Comparison of ENCODE assay signal across 8 mouse cellular contexts in genomic region chr1:42695578-42695915, GRCm38 (mm10). TPM values are rescaled to one million over a fixed set of nuclear protein-coding genes. Genes with fewer than 3 reads are reported as not detected.
DNase-seq lines count a peak whose midpoint lies in the region; ATAC-seq lines count a peak whose summit lies in the region.

Pou3f3 (plus strand) TSS chr1:42695768.

- H3K27ac ChIP-seq in forebrain, embryonic 10.5 days = peak within 1 kb of the TSS; percentile 99
- peak within 1 kb of the TSS; percentile 99 for H3K27ac ChIP-seq in hindbrain, embryonic 13.5 days
- H3K27ac ChIP-seq in lung, embryonic 16.5 days (ENCODE audit: low read length) = no peak within 1 kb of the TSS

- WGBS in forebrain, embryonic 10.5 days = 0% methylated on average over 21 of the region's 21 CpGs
- WGBS in hindbrain, embryonic 13.5 days = under 1% methylated on average over 19 of the region's 21 CpGs
- WGBS in lung, embryonic 16.5 days = 0% methylated on average over 21 of the region's 21 CpGs

- peaks cover 50% of the 10 kb centered on the region for H3K4me1 ChIP-seq in megakaryocyte, embryonic 14.5 days
- peaks cover 52% of the 10 kb centered on the region for H3K4me1 ChIP-seq in forebrain, embryonic 10.5 days
- peaks cover 14% of the 10 kb centered on the region for H3K4me1 ChIP-seq in hindbrain, embryonic 13.5 days (replicated peaks)
- peaks cover 39% of the 10 kb centered on the region for H3K4me1 ChIP-seq in lung, embryonic 16.5 days (replicated peaks; ENCODE audit: control insufficient read depth, insufficient read depth, low read length)

- peak; percentile 98 for DNase-seq in forebrain, embryonic 10.5 days (ENCODE audit: extremely low spot score, low spot score)
- peak; percentile 95 to 99 for DNase-seq in layer of hippocampus, postnatal 14 days (ENCODE audit: low spot score in 2 of 2)
- peak; percentile 96 to 98 for DNase-seq in right cerebral cortex, postnatal 36 days (ENCODE audit: low spot score in 2 of 2)
- no peak for DNase-seq in ovary, adult 18-20 months (ENCODE audit: low spot score)

- H3K4me2 ChIP-seq in hindbrain, embryonic 13.5 days = peak within 1 kb of the TSS; percentile 95
- H3K4me2 ChIP-seq in lung, embryonic 16.5 days (ENCODE audit: low read depth, low read length) = peak within 1 kb of the TSS; percentile 85

- peak within 1 kb of the TSS; percentile 99 for H3K9ac ChIP-seq in hindbrain, embryonic 13.5 days
- peak within 1 kb of the TSS; percentile 53 for H3K9ac ChIP-seq in lung, embryonic 16.5 days (ENCODE audit: low read length)

- H3K4me3 ChIP-seq in megakaryocyte, embryonic 14.5 days (replicated peaks) = peak within 1 kb of the TSS; percentile 85
- H3K4me3 ChIP-seq in forebrain, embryonic 10.5 days = peak within 1 kb of the TSS; percentile 94
- peak within 1 kb of the TSS; percentile 80 for H3K4me3 ChIP-seq in hindbrain, embryonic 13.5 days
- H3K4me3 ChIP-seq in lung, embryonic 16.5 days (ENCODE audit: low read length) = peak within 1 kb of the TSS; percentile 54

- H3K36me3 ChIP-seq in megakaryocyte, embryonic 14.5 days (replicated peaks; ENCODE audit: low read length) = no peaks in the 10 kb centered on the region
- H3K36me3 ChIP-seq in forebrain, embryonic 10.5 days (replicated peaks) = peaks cover 37% of the 10 kb centered on the region
- H3K36me3 ChIP-seq in hindbrain, embryonic 13.5 days = peaks cover 20% of the 10 kb centered on the region
- H3K36me3 ChIP-seq in lung, embryonic 16.5 days (ENCODE audit: control insufficient read depth, insufficient read depth, low read length) = no peaks in the 10 kb centered on the region

- H3K9me3 ChIP-seq in megakaryocyte, embryonic 14.5 days = peaks cover 6% of the 10 kb centered on the region; the same call in 1 of the 2 replicates
- H3K9me3 ChIP-seq in forebrain, embryonic 10.5 days = no peaks in the 10 kb centered on the region
- no peaks in the 10 kb centered on the region for H3K9me3 ChIP-seq in hindbrain, embryonic 13.5 days
- no peaks in the 10 kb centered on the region for H3K9me3 ChIP-seq in lung, embryonic 16.5 days (ENCODE audit: control insufficient read depth, low read length)

- no peak for ATAC-seq in megakaryocyte, adult 5-6 weeks (ENCODE audit: poor library complexity, severe bottlenecking)
- ATAC-seq in hindbrain, embryonic 13.5 days (ENCODE audit: low FRiP score) = peak; percentile 88
- ATAC-seq in lung, embryonic 16.5 days (ENCODE audit: low read depth) = peak; percentile 86

- peaks cover 91% of the 10 kb centered on the region for H3K27me3 ChIP-seq in megakaryocyte, embryonic 14.5 days (replicated peaks)
- peaks cover 87% of the 10 kb centered on the region for H3K27me3 ChIP-seq in forebrain, embryonic 10.5 days (ENCODE audit: poor library complexity, severe bottlenecking)
- no peaks in the 10 kb centered on the region for H3K27me3 ChIP-seq in hindbrain, embryonic 13.5 days
- H3K27me3 ChIP-seq in lung, embryonic 16.5 days (ENCODE audit: control insufficient read depth, insufficient read depth, low read depth, low read length) = peaks cover 76% of the 10 kb centered on the region

RNA-seq across cellular contexts. Expression of gene Pou3f3, which starts in this region (rescaled TPM):
- not detected in 2 replicates for polyA plus RNA-seq in megakaryocyte, embryonic 14.5 days (2012; ENCODE audit: insufficient read depth, low replicate concordance)
- total RNA-seq in megakaryocyte, adult 5-6 weeks (2015) = not detected in 2 replicates
- total RNA-seq in megakaryocyte, adult 5-6 weeks (2017) = not detected in 2 replicates
- polyA plus RNA-seq in forebrain, embryonic 10.5 days (2016; fragmentation: Nextera tagmentation; extraction: Ambion mirVana) = 13.4 and 14.4 TPM in 2 replicates
- 17.4 and 18.2 TPM in 2 replicates for polyA plus RNA-seq in hindbrain, embryonic 13.5 days (2015; fragmentation: Nextera tagmentation; extraction: Ambion mirVana)
- total RNA-seq in layer of hippocampus, postnatal 14 days (2021) = 10 to 100 TPM; 53.2 to 54.3 TPM
- polyA plus RNA-seq in lung, embryonic 16.5 days (2015; fragmentation: Nextera tagmentation; extraction: Ambion mirVana) = 0.10 and 0.14 TPM in 2 replicates

Comparison
In these comparisons a context has a peak if more than half of its experiments do, and no peak if none do; other contexts are left out.
1. RNA of gene Pou3f3 (total RNA-seq): 53.2 to 54.3 TPM in layer of hippocampus, postnatal 14 days; not detected in megakaryocyte, adult 5-6 weeks; every median in the first group is over 10 times any median in the second.
2. RNA of gene Pou3f3 (polyA plus RNA-seq): 17.4 to 18.2 TPM in hindbrain, embryonic 13.5 days and 13.4 to 14.4 TPM in forebrain, embryonic 10.5 days; 0.10 to 0.14 TPM in lung, embryonic 16.5 days and not detected in megakaryocyte, embryonic 14.5 days; every median in the first group is over 10 times any median in the second.
3. Peak in ATAC-seq, H3K4me3 ChIP-seq, H3K9ac ChIP-seq and H3K4me2 ChIP-seq in lung, embryonic 16.5 days; RNA of the gene not detected or under 1 TPM.
4. Peak in every context shown above with its lines, with median percentiles within 50 percentile points of each other: H3K4me3 ChIP-seq.